Mouse (Mus musculus): ENCODE data around the gene Safb2.

DNA sequence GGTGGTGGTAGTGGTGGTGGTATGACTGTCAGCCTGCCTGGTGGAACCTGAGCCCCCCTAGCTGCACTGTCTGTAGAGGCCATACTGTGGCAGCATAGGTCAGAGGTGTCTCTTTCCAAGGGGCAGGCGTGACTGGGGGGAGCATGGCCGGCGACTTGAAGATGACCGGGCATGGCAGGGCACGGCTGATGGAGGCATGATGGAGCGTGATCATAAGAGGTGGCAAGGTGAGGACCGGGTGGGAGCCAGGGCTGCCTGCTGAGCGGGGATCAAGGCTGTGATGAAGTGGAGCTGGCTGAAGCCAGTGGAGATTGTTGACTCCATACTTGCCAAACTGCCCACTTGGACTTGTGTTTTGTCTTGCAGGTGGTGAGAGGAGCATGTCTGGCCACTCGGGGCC lies 21.0 kb upstream of the Safb2 start:
- TF ChIP-seq GATA1 (IDR thresholded peaks at IDR 0.05; ENCODE audit: borderline replicate concordance, low read length) (no peak), FLI1 (IDR thresholded peaks at IDR 0.05; ENCODE audit: low read length) (no peak)

Measured in megakaryocyte, embryonic 14.5 days (primary cell).